Mouse (Mus musculus): ENCODE measurements around the gene Atxn2. TPM values are rescaled to one million over a fixed set of nuclear protein-coding genes. Genes with fewer than 3 reads are reported as not detected.

The Atxn2 gene
- total RNA-seq, 1 experiment: 58.0 TPM

GRCm38 (mm10) chr5:121809667-121810224, 98.6 kb downstream of the Atxn2 start:
- Histone ChIP-seq H3K4me1 (ENCODE audit: control insufficient read depth in 2 of 2, insufficient read depth in 2 of 2, low read length in 2 of 2, poor library complexity in 1 of 2) (peaks cover 0 to 16% of the 10 kb centered on the region in 2 experiments; a peak in 2 of 4 replicates), H3K27ac (ENCODE audit: insufficient read depth, low read depth, low read length, poor library complexity, severe bottlenecking) (no peak overlapping the region), H3K36me3 (ENCODE audit: control insufficient read depth, insufficient read depth, low read length, poor library complexity, severe bottlenecking) (peaks cover 47% of the 10 kb centered on the region), H3K9me3 (ENCODE audit: control insufficient read depth, insufficient read depth, low read depth, low read length) (no peaks in the 10 kb centered on the region), H3K9ac (ENCODE audit: insufficient read depth, low read depth, low read length, poor library complexity, severe bottlenecking) (no peak overlapping the region), H3K4me3 (ENCODE audit: insufficient read depth in 1 of 2, low read depth in 1 of 2, low read length in 2 of 2, poor library complexity in 1 of 2, severe bottlenecking in 1 of 2) (no peak overlapping the region)
- TF ChIP-seq ZC3H11A (IDR thresholded peaks at IDR 0.05; ENCODE audit: borderline replicate concordance, low read depth, low read length) (no peak), MAFK (IDR thresholded peaks at IDR 0.05; ENCODE audit: insufficient read depth, low read depth, low read length) (no peak), ZNF384 (IDR thresholded peaks at IDR 0.05; ENCODE audit: low read depth, low read length) (no peak)
- in situ Hi-C loops (cut with MboI; ENCODE audit: low sequenced_read_pairs in 2 of 2, unreplicated experiment in 2 of 2): no loop called here
- no peak for DNase-seq (ENCODE audit: low read depth, low spot score)

- Histone ChIP-seq H3K9ac (ENCODE audit: insufficient read depth, low read depth, low read length, poor library complexity, severe bottlenecking) (no peak overlapping the region), H3K36me3 (ENCODE audit: control insufficient read depth, insufficient read depth, low read length, poor library complexity, severe bottlenecking) (peaks cover 48% of the 10 kb centered on the region)
- in situ Hi-C loops (cut with MboI; ENCODE audit: low sequenced_read_pairs in 2 of 2, unreplicated experiment in 2 of 2): no loop called here
Observed at GRCm38 (mm10) chr5:121810331-121811151, 99.4 kb downstream of the Atxn2 start.

GRCm38 (mm10) chr5:121811485-121811931, 100.4 kb downstream of the Atxn2 start:
- DNase-seq (ENCODE audit: low read depth, low spot score): no peak
- in situ Hi-C loops (cut with MboI; ENCODE audit: low sequenced_read_pairs in 2 of 2, unreplicated experiment in 2 of 2): no loop called here
- Histone ChIP-seq H3K27ac (ENCODE audit: insufficient read depth, low read depth, low read length, poor library complexity, severe bottlenecking) (no peak overlapping the region), H3K9ac (ENCODE audit: insufficient read depth, low read depth, low read length, poor library complexity, severe bottlenecking) (no peak overlapping the region), H3K9me3 (ENCODE audit: control insufficient read depth, insufficient read depth, low read depth, low read length) (no peaks in the 10 kb centered on the region), H3K36me3 (ENCODE audit: control insufficient read depth, insufficient read depth, low read length, poor library complexity, severe bottlenecking) (peaks cover 55% of the 10 kb centered on the region), H3K4me1 (ENCODE audit: control insufficient read depth in 2 of 2, insufficient read depth in 2 of 2, low read length in 2 of 2, poor library complexity in 1 of 2) (peaks cover 0 to 16% of the 10 kb centered on the region in 2 experiments; a peak in 2 of 4 replicates), H3K4me3 (ENCODE audit: insufficient read depth in 1 of 2, low read depth in 1 of 2, low read length in 2 of 2, poor library complexity in 1 of 2, severe bottlenecking in 1 of 2) (no peak overlapping the region)
- TF ChIP-seq MAFK (IDR thresholded peaks at IDR 0.05; ENCODE audit: insufficient read depth, low read depth, low read length): no peak
- TF ChIP-seq ZNF384 (IDR thresholded peaks at IDR 0.05; ENCODE audit: low read depth, low read length): no peak
- no peak for TF ChIP-seq ZC3H11A (IDR thresholded peaks at IDR 0.05; ENCODE audit: borderline replicate concordance, low read depth, low read length)
- no peak for TF ChIP-seq CHD2 (IDR thresholded peaks at IDR 0.05; ENCODE audit: low read depth, low read length)
- TF ChIP-seq HCFC1 (IDR thresholded peaks at IDR 0.05; ENCODE audit: borderline replicate concordance, insufficient read depth, low read length): no peak

More at GRCm38 (mm10) chr5:121810331-121811151, 99.4 kb downstream of the Atxn2 start:
- DNase-seq (ENCODE audit: low read depth, low spot score): no peak
- Histone ChIP-seq H3K4me1 (ENCODE audit: control insufficient read depth in 2 of 2, insufficient read depth in 2 of 2, low read length in 2 of 2, poor library complexity in 1 of 2) (peaks cover 0 to 16% of the 10 kb centered on the region in 2 experiments; a peak in 2 of 4 replicates), H3K4me3 (ENCODE audit: insufficient read depth in 1 of 2, low read depth in 1 of 2, low read length in 2 of 2, poor library complexity in 1 of 2, severe bottlenecking in 1 of 2) (no peak overlapping the region), H3K27ac (ENCODE audit: insufficient read depth, low read depth, low read length, poor library complexity, severe bottlenecking) (no peak overlapping the region), H3K9me3 (ENCODE audit: control insufficient read depth, insufficient read depth, low read depth, low read length) (no peaks in the 10 kb centered on the region)
- no peak for TF ChIP-seq CHD2 (IDR thresholded peaks at IDR 0.05; ENCODE audit: low read depth, low read length)
- TF ChIP-seq ZNF384 (IDR thresholded peaks at IDR 0.05; ENCODE audit: low read depth, low read length): no peak
- TF ChIP-seq HCFC1 (IDR thresholded peaks at IDR 0.05; ENCODE audit: borderline replicate concordance, insufficient read depth, low read length): no peak
- no peak for TF ChIP-seq MAFK (IDR thresholded peaks at IDR 0.05; ENCODE audit: insufficient read depth, low read depth, low read length)
- TF ChIP-seq ZC3H11A (IDR thresholded peaks at IDR 0.05; ENCODE audit: borderline replicate concordance, low read depth, low read length): no peak

GRCm38 (mm10) chr5:121812526-121813243, 101.5 kb downstream of the Atxn2 start:
- TF ChIP-seq ZNF384 (IDR thresholded peaks at IDR 0.05; ENCODE audit: low read depth, low read length) (no peak), CHD2 (IDR thresholded peaks at IDR 0.05; ENCODE audit: low read depth, low read length) (no peak), MAFK (IDR thresholded peaks at IDR 0.05; ENCODE audit: insufficient read depth, low read depth, low read length) (no peak), HCFC1 (IDR thresholded peaks at IDR 0.05; ENCODE audit: borderline replicate concordance, insufficient read depth, low read length) (no peak), ZC3H11A (IDR thresholded peaks at IDR 0.05; ENCODE audit: borderline replicate concordance, low read depth, low read length) (no peak)
- no peak overlapping the region for H3K27ac ChIP-seq (ENCODE audit: insufficient read depth, low read depth, low read length, poor library complexity, severe bottlenecking)
- in situ Hi-C loops (cut with MboI; ENCODE audit: low sequenced_read_pairs in 2 of 2, unreplicated experiment in 2 of 2): no loop called here
- no peak overlapping the region for H3K4me3 ChIP-seq (ENCODE audit: insufficient read depth in 1 of 2, low read depth in 1 of 2, low read length in 2 of 2, poor library complexity in 1 of 2, severe bottlenecking in 1 of 2)
- DNase-seq (ENCODE audit: low read depth, low spot score): no peak
- H3K9ac ChIP-seq (ENCODE audit: insufficient read depth, low read depth, low read length, poor library complexity, severe bottlenecking): no peak overlapping the region
- H3K4me1 ChIP-seq (ENCODE audit: control insufficient read depth in 2 of 2, insufficient read depth in 2 of 2, low read length in 2 of 2, poor library complexity in 1 of 2): peaks cover 0 to 16% of the 10 kb centered on the region in 2 experiments; a peak in 2 of 4 replicates
- no peaks in the 10 kb centered on the region for H3K9me3 ChIP-seq (ENCODE audit: control insufficient read depth, insufficient read depth, low read depth, low read length)
- peaks cover 66% of the 10 kb centered on the region for H3K36me3 ChIP-seq (ENCODE audit: control insufficient read depth, insufficient read depth, low read length, poor library complexity, severe bottlenecking)
